Mouse (Mus musculus): Measurements from ENCODE around the gene Iqsec2. TPM values are rescaled to one million over a fixed set of nuclear protein-coding genes. Genes with fewer than 3 reads are reported as not detected.

Iqsec2 gene
- polyA plus RNA-seq, 1 experiment from 2014 or later: 11.0 TPM

- no peak overlapping the region for H3K4me3 ChIP-seq (replicated peaks; ENCODE audit: low read depth, low read length)
- ATAC-seq (replicated peaks; ENCODE audit: low FRiP score, low read depth): no peak; the same call in 1 of the 2 replicates
- peak; percentile 45 for DNase-seq (ENCODE audit: low spot score)
- WGBS: 32% methylated on average over 3 of the region's 3 CpGs
- H3K27ac ChIP-seq: no peak overlapping the region
- H3K9me3 ChIP-seq (replicated peaks; ENCODE audit: low read length): no peaks in the 10 kb centered on the region
- H3K4me1 ChIP-seq (replicated peaks; ENCODE audit: insufficient read depth, low read length): no peaks in the 10 kb centered on the region
- no peaks in the 10 kb centered on the region for H3K27me3 ChIP-seq (ENCODE audit: insufficient read depth, low read length)
- no peak for TF ChIP-seq CTCF (IDR thresholded peaks at IDR 0.05; ENCODE audit: low read depth)
- no peak overlapping the region for H3K9ac ChIP-seq (ENCODE audit: low read depth, low read length)
- no peaks in the 10 kb centered on the region for H3K36me3 ChIP-seq (ENCODE audit: insufficient read depth, low read length)
- no peak overlapping the region for H3K4me2 ChIP-seq (ENCODE audit: low read length)
These were observed 28.4 kb downstream of the Iqsec2 start for GRCm38 (mm10) chrX:152172487-152172935.

- ATAC-seq (replicated peaks; ENCODE audit: low FRiP score, low read depth): peak; percentile 55; the same call in 1 of the 2 replicates
- peak; percentile 74 for TF ChIP-seq CTCF (IDR thresholded peaks at IDR 0.05; ENCODE audit: low read depth)
- no peak overlapping the region for H3K4me3 ChIP-seq (replicated peaks; ENCODE audit: low read depth, low read length)
These were observed 31.2 kb downstream of the Iqsec2 start for GRCm38 (mm10) chrX:152175284-152175683.

GRCm38 (mm10) chrX:152177897-152178296 lies 33.8 kb downstream of the Iqsec2 start:
- Histone ChIP-seq H3K9me3 (replicated peaks; ENCODE audit: low read length) (no peaks in the 10 kb centered on the region), H3K27me3 (ENCODE audit: insufficient read depth, low read length) (no peaks in the 10 kb centered on the region), H3K27ac (no peak overlapping the region), H3K4me1 (replicated peaks; ENCODE audit: insufficient read depth, low read length) (no peaks in the 10 kb centered on the region; the same call in 1 of the 2 replicates), H3K36me3 (ENCODE audit: insufficient read depth, low read length) (no peaks in the 10 kb centered on the region), H3K9ac (ENCODE audit: low read depth, low read length) (no peak overlapping the region), H3K4me3 (replicated peaks; ENCODE audit: low read depth, low read length) (no peak overlapping the region), H3K4me2 (ENCODE audit: low read length) (no peak overlapping the region)
- DNase-seq (ENCODE audit: low spot score) (no peak), ATAC-seq (replicated peaks; ENCODE audit: low FRiP score, low read depth) (no peak)
- TF ChIP-seq CTCF (IDR thresholded peaks at IDR 0.05; ENCODE audit: low read depth): no peak
- 93% methylated on average over 2 of the region's 2 CpGs for WGBS

More at GRCm38 (mm10) chrX:152175284-152175683, 31.2 kb downstream of the Iqsec2 start:
- WGBS: 30% methylated on average over 3 of the region's 3 CpGs
- Histone ChIP-seq H3K27ac (no peak overlapping the region), H3K27me3 (ENCODE audit: insufficient read depth, low read length) (no peaks in the 10 kb centered on the region), H3K9ac (ENCODE audit: low read depth, low read length) (no peak overlapping the region), H3K4me2 (ENCODE audit: low read length) (no peak overlapping the region), H3K9me3 (replicated peaks; ENCODE audit: low read length) (no peaks in the 10 kb centered on the region), H3K36me3 (ENCODE audit: insufficient read depth, low read length) (no peaks in the 10 kb centered on the region), H3K4me1 (replicated peaks; ENCODE audit: insufficient read depth, low read length) (no peaks in the 10 kb centered on the region; the same call in 1 of the 2 replicates)
- peak; percentile 68 for DNase-seq (ENCODE audit: low spot score)

- ATAC-seq (replicated peaks; ENCODE audit: low FRiP score, low read depth) (peak; percentile 87), DNase-seq (ENCODE audit: low spot score) (peak; percentile 76)
- Histone ChIP-seq H3K27me3 (ENCODE audit: insufficient read depth, low read length) (no peaks in the 10 kb centered on the region), H3K36me3 (ENCODE audit: insufficient read depth, low read length) (no peaks in the 10 kb centered on the region), H3K4me3 (replicated peaks; ENCODE audit: low read depth, low read length) (peak overlapping the region; percentile 26), H3K9me3 (replicated peaks; ENCODE audit: low read length) (no peaks in the 10 kb centered on the region), H3K4me2 (ENCODE audit: low read length) (peak overlapping the region; percentile 45), H3K27ac (peak overlapping the region; percentile 71), H3K9ac (ENCODE audit: low read depth, low read length) (0 out of 2 replicates have a peak overlapping the region, but pooled peaks have one; percentile 9), H3K4me1 (replicated peaks; ENCODE audit: insufficient read depth, low read length) (no peaks in the 10 kb centered on the region; the same call in 1 of the 2 replicates)
- TF ChIP-seq CTCF (IDR thresholded peaks at IDR 0.05; ENCODE audit: low read depth): no peak
- WGBS: 46% methylated on average over 8 of the region's 8 CpGs
These were observed 34.9 kb downstream of the Iqsec2 start for GRCm38 (mm10) chrX:152178843-152179545.

- ATAC-seq (replicated peaks; ENCODE audit: low FRiP score, low read depth): peak; percentile 45; the same call in 1 of the 2 replicates
- Histone ChIP-seq H3K27ac (0 out of 2 replicates have a peak overlapping the region, but pooled peaks have one; percentile 71), H3K27me3 (ENCODE audit: insufficient read depth, low read length) (no peaks in the 10 kb centered on the region), H3K9ac (ENCODE audit: low read depth, low read length) (no peak overlapping the region), H3K4me1 (replicated peaks; ENCODE audit: insufficient read depth, low read length) (no peaks in the 10 kb centered on the region; the same call in 1 of the 2 replicates), H3K4me3 (replicated peaks; ENCODE audit: low read depth, low read length) (no peak overlapping the region), H3K4me2 (ENCODE audit: low read length) (peak overlapping the region; percentile 45; the same call in 1 of the 2 replicates), H3K36me3 (ENCODE audit: insufficient read depth, low read length) (no peaks in the 10 kb centered on the region), H3K9me3 (replicated peaks; ENCODE audit: low read length) (no peaks in the 10 kb centered on the region)
- no peak for TF ChIP-seq CTCF (IDR thresholded peaks at IDR 0.05; ENCODE audit: low read depth)
- WGBS: 60% methylated on average over 7 of the region's 7 CpGs
- DNase-seq (ENCODE audit: low spot score): no peak
These were observed 35.9 kb downstream of the Iqsec2 start for GRCm38 (mm10) chrX:152179670-152180656.

GRCm38 (mm10) chrX:152187151-152187550 lies 43.1 kb downstream of the Iqsec2 start:
- no peaks in the 10 kb centered on the region for H3K27me3 ChIP-seq (ENCODE audit: insufficient read depth, low read length)
- DNase-seq (ENCODE audit: low spot score): no peak
- no peak for ATAC-seq (replicated peaks; ENCODE audit: low FRiP score, low read depth)
- no peaks in the 10 kb centered on the region for H3K9me3 ChIP-seq (replicated peaks; ENCODE audit: low read length)
- H3K27ac ChIP-seq: no peak overlapping the region
- no peak overlapping the region for H3K4me3 ChIP-seq (replicated peaks; ENCODE audit: low read depth, low read length)
- H3K36me3 ChIP-seq (ENCODE audit: insufficient read depth, low read length): no peaks in the 10 kb centered on the region
- no peak overlapping the region for H3K4me2 ChIP-seq (ENCODE audit: low read length)
- no peak overlapping the region for H3K9ac ChIP-seq (ENCODE audit: low read depth, low read length)
- TF ChIP-seq CTCF (IDR thresholded peaks at IDR 0.05; ENCODE audit: low read depth): no peak
- H3K4me1 ChIP-seq (replicated peaks; ENCODE audit: insufficient read depth, low read length): no peaks in the 10 kb centered on the region

All from kidney, postnatal 0 days (tissue).